Mouse (Mus musculus): ENCODE data around the gene Rpl23a.

GRCm38 (mm10) chr11:78133915-78134314 is 49.5 kb downstream of the Rpl23a start:
- no peak for TF ChIP-seq GATA1 (IDR thresholded peaks at IDR 0.05; ENCODE audit: borderline replicate concordance, low read length)
- TF ChIP-seq FLI1 (IDR thresholded peaks at IDR 0.05; ENCODE audit: low read length), result no peak
